Mouse (Mus musculus): ENCODE measurements around the gene Hist1h2aa. TPM values are rescaled to one million over a fixed set of nuclear protein-coding genes. Genes with fewer than 3 reads are reported as not detected.

The Hist1h2aa gene
- total RNA-seq (2021): not detected
- long read RNA-seq: 0 reads

DNA sequence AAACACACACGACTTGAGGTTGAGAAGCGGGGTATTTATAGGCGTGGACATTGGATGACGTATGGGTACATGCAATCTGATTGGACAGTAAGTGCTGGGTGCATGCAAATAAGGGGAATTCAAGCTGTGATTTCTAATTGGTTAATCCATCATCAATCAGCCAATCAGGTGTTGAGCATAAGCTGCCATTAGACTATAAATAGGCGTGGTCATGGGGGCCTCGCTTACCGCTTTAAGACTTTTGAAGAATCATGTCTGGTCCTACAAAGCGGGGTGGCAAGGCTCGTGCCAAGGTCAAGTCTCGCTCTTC is at the start of gene Hist1h2aa:
TSS of gene Hist1h2aa (plus strand) at position 252 of the 310 bp plus-strand sequence.
- no peak for DNase-seq (ENCODE audit: low spot score in 2 of 2)

GRCm38 (mm10) chr13:23885540-23885939 is 48.7 kb upstream of the Hist1h2aa start:
- no peak for DNase-seq (ENCODE audit: low spot score in 2 of 2)

GRCm38 (mm10) chr13:23887026-23887725 is 47.1 kb upstream of the Hist1h2aa start:
- no peak for DNase-seq (ENCODE audit: low spot score in 2 of 2)

DNA sequence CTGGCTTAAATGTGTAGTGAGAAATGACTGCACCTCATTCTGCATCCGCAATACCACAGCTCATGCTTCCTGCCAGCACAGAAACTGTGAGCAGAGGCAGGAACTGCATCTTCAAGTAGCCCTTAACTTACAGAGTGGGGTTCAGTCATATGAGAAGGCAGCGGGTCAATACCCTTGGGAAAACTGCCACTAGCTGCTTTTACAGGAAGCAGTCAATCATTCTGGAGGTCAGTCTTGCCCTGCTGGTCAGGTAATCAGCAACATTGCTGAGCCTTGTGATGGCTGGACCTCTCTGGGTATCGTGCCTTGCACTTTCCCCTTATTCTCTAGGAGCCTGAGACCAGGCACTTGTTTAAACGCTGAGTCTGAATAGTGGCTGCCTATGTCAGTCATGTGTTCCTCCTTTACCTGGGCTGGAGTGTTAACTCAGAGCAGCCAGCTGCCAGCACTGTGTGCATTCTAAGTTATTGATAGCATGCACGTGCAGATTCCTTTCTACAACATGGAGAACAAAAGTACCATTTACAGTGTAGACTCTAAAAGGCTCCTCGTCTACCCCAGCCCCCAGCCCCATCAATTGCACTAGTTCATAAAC is 45.2 kb upstream of the Hist1h2aa start:
- DNase-seq (ENCODE audit: low spot score in 2 of 2): no peak

DNA sequence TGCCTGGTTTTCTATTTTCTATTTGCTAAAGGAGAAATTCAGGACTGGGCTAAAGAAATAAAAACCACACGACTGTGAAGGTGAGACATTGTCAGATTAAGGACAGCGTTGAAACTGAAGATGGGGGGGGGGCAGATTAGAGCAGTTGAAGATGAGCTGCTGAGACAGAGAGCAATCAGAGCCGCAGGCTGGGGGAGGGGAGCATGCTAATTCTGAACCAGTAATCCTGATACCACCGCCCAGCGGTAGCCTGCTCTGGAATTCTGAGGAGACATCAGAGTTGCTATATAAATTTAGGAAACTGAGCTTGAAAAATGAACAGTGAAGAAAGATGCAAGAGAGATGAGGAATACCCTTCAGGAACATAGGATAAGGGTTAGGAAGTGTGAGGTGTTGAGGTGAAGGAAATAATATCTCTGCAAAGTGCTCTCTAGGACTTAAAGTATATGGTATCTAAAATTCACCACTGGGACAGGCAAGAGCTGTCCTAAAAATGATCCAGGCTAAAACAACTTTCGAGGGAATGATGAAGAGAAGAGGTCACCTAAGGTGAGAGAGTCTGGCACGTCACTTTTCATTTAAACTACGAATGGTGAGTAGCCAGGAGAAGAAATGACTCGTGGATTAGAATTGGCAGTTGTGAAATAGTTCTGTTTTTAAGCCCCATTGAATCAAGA is 41.5 kb upstream of the Hist1h2aa start:
- no peak for DNase-seq (ENCODE audit: low spot score in 2 of 2)

DNA sequence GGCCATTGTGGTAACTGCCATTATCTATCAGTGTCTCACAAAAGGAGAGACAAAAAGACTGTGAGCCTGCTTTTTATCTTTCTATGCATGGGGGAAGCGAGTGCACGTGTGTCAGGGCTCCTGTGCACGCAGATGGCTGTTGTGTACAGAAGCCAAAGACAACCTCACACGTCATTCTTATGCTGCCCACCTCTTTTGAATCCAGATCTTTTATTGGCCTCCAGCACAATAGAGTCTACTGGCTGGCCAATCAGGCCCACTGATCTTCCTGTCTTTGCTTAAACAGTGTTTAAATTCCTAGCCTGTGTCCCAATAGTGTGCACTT is 41.0 kb upstream of the Hist1h2aa start:
- no peak for DNase-seq (ENCODE audit: low spot score in 2 of 2)

DNA sequence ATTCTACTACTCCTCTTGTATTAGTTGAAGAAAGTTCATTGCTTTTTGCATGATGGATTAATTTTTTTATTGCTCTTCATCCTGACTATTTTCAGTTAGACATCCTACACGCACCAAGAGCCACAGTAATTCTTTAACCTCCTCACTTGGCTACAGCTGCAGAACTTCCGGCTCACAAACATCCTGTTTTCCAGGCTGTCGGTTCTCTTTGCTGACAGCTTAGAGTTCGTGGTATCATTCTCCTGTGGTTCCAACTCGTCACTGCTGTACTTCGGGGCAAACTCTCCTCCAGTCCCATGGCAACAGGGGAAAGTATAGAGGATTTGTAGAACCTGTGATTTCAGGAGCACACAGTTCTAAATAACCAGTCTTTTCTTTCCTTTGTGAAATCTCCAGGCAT is 36.0 kb upstream of the Hist1h2aa start:
- no peak for DNase-seq (ENCODE audit: low spot score in 2 of 2)

DNA sequence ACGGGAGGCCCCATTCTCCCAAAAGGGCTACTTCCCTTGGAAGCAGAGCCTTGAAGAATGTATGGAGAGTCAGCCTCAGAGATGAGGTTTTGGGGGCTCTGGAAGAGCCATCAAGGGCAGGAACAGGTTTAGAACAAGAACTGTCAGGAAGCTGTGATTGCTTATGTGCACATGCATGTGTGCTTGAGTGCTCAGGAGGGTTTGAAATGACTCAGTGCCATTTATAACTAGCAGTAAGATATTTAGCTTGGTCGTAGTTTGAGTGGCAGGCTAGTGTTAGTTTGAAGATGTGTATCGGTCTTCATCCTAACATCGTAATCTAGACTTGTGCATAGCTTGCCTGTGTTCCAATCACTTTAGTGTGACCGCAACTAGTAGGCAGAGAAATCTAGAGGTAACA is 27.4 kb upstream of the Hist1h2aa start:
- no peak for DNase-seq (ENCODE audit: low spot score in 2 of 2)

DNA sequence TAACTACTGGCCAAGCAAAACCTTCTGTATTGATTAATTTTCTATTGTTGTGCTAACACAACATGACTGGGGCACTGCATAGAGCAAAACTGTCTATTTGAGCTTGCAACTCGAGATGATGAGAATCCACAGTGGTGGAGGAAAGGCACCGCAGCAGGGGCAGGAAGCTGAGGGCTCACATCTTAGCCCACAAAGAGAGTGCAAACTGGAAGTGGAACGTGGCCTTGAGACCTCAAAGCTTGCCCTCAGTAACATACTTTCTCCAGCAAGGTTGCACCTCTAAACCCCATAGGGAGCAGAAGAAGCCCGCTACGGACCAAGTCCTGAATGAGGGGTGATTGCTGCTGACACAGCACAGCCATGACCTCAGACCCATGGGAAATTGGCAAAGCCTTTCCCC is 24.1 kb upstream of the Hist1h2aa start:
- DNase-seq (ENCODE audit: low spot score in 2 of 2): no peak

- DNase-seq (ENCODE audit: low spot score in 2 of 2): no peak
Measured at GRCm38 (mm10) chr13:23911335-23911734, 22.9 kb upstream of the Hist1h2aa start.

GRCm38 (mm10) chr13:23913791-23914306 is 20.4 kb upstream of the Hist1h2aa start:
- DNase-seq (ENCODE audit: low spot score in 2 of 2): no peak

GRCm38 (mm10) chr13:23914376-23915167 is 19.7 kb upstream of the Hist1h2aa start, which contains the start of gene Slc17a4:
Gene Slc17a4 (minus strand): TSS chr13:23915009.
- DNase-seq (ENCODE audit: low spot score in 2 of 2): no peak

GRCm38 (mm10) chr13:23916132-23916531 is 18.1 kb upstream of the Hist1h2aa start:
- DNase-seq (ENCODE audit: low spot score in 2 of 2): no peak

DNA sequence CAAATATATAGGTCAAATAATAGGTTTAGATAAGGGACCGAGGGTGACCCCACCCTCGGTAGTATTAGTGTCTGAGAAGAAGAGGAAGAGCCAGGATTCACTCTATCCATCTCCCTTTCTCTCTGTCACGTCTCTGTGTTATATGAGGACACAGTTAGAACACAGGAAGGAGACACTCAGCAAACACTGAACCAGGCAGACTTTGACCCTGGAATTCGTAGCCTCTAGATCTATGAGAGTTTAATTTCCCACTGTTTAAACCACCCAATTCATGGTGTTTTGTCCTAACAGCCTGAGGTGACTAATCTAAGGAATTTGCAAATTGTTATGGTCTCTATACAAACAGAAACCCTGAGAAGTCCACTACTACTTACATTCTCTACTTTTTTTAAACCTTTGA is 16.6 kb upstream of the Hist1h2aa start:
- DNase-seq (ENCODE audit: low spot score in 2 of 2): no peak

DNA sequence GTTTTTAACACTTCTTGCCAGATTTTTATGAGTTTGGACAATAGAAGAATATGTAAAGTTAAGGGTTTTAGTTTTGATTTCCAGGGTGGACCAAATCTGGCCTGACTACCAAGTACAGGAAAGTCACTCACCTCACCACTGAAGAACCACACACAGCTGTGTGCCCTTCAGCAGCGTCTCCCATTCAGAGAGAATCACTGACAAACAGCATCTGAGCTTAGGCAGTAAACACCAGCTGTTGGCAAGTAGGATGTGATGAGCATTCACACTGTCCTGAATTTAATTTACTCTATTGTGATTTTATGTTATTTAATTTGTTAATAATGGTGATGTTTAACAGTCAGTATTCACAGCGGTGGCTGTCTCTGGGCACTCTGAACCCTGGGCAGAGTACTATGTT is 8.5 kb upstream of the Hist1h2aa start:
- no peak for DNase-seq (ENCODE audit: low spot score in 2 of 2)

GRCm38 (mm10) chr13:23928637-23929036 is 5.6 kb upstream of the Hist1h2aa start:
- DNase-seq (ENCODE audit: low spot score in 2 of 2): no peak

GRCm38 (mm10) chr13:23930461-23930860 is 3.8 kb upstream of the Hist1h2aa start:
- no peak for DNase-seq (ENCODE audit: low spot score in 2 of 2)

GRCm38 (mm10) chr13:23930904-23931303 is 3.4 kb upstream of the Hist1h2aa start:
- no peak for DNase-seq (ENCODE audit: low spot score in 2 of 2)

GRCm38 (mm10) chr13:23933421-23934210 is 646 bp upstream of the Hist1h2aa start, which contains the start of gene Hist1h2ba:
Gene Hist1h2ba (minus strand): TSS chr13:23934156.
- DNase-seq (ENCODE audit: low spot score in 2 of 2): no peak

- DNase-seq (ENCODE audit: low spot score in 2 of 2): peak in 1 of 2 experiments; percentile 22
Measured at GRCm38 (mm10) chr13:23938699-23939098, 4.4 kb downstream of the Hist1h2aa start.

- DNase-seq (ENCODE audit: low spot score in 2 of 2): no peak
Measured at GRCm38 (mm10) chr13:23940291-23940690, 6.0 kb downstream of the Hist1h2aa start.
